Mouse (Mus musculus): ENCODE results near the gene Slc8a2.

Gene Slc8a2

DNA sequence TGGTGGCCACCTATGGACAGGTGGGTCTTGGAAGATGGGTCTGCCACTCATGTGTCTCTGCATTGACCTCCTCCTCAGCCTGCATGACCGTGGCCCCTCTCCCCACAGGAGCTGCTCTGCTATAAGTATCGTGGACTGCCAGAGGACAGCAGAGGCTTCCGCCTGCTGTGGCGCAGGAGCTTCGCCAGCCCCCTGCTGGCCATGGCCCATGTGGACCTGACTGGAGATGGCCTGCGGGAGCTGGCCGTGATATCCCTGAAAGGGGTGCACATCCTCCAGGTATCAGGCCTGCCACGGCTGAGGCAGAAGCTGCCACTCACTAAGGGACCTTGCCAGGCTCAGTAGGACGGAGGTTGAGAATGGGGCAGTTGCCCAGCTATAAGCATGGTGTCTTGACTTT, 3.8 kb upstream of the Slc8a2 start:
- no peak for DNase-seq (ENCODE audit: low spot score in 2 of 2)

DNA sequence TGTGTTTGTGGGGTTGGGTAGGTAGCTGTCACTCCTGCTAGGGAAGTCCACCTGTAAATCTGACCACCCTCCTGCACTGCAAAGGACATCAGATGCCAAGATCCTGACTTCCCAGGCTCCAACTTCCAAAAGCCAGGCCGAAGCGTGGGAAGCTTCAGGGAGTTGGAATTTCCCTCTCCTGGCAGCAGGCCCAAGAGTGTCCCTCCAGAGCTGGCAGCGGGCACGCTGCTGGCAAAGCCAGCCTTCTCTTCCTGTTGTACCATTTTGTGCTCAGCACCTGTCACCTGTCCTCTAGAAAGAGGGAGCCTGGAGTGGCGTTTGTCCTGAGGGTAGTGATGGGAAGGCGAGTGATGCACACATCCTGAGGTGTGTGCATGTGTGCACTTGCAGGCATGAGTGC, 1.3 kb upstream of the Slc8a2 start:
- no peak for DNase-seq (ENCODE audit: low spot score in 2 of 2)

DNA sequence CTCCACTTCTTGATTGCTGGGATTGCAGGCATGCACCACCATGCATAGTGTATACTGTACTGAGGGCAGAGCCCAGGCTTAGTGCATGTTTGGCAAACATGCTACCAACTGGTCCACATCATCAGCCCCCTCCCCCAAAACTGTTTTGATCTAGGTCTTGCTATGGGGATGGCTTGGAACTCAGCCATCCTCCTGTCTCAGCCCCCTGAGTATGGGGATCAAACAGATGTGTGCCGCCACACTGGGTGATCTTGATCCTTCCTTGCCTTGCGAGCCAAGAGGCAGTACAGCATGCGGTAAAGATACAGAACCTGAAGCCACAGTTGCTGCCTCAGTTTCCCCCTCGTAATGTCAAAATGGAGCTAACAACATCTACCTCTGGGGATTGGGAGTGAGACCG, 727 bp upstream of the Slc8a2 start:
- no peak for DNase-seq (ENCODE audit: low spot score in 2 of 2)

DNA sequence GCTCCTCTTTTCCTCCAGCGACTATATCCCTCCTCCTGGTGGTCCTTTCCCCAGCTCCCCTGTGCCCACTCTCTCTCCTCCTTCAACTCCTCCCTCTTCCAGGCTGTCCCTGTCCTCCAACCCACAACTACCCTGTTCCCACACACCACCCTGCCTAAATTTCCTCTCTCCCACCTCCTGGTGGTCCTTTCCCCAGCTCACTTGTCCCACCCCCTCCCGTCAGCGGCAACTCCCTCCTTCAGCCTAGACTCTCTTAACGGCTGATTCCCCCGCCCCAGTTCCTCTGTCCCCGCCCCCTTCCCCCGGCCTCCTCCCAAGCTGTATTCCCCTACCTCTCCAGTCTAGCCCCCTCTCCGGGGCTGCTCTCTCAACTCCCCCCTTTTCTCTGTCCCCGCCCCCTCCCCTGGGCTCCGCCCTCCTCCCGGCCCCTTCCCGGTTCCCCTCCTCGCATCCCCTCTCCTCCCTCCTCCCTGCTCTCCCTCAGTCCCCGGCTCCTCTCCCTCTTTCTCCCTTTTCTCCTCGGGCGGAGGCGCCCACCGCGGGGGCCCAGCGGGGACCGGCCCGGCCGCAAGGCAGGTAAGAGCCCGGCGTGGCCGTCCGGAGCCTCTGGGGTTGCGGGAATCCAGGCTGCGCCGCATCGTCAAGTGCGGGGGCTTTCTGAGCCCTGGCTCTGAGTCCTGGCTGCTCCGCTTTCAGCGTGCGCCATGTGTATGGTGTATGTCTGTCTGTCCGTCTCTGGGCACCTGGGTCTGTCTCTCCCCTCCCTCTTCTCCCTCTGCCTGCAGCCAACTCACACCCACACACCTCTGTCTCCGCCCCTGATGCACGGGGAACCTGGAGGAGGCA, 443 bp downstream of the Slc8a2 start:
- no peak for DNase-seq (ENCODE audit: low spot score in 2 of 2)

DNA sequence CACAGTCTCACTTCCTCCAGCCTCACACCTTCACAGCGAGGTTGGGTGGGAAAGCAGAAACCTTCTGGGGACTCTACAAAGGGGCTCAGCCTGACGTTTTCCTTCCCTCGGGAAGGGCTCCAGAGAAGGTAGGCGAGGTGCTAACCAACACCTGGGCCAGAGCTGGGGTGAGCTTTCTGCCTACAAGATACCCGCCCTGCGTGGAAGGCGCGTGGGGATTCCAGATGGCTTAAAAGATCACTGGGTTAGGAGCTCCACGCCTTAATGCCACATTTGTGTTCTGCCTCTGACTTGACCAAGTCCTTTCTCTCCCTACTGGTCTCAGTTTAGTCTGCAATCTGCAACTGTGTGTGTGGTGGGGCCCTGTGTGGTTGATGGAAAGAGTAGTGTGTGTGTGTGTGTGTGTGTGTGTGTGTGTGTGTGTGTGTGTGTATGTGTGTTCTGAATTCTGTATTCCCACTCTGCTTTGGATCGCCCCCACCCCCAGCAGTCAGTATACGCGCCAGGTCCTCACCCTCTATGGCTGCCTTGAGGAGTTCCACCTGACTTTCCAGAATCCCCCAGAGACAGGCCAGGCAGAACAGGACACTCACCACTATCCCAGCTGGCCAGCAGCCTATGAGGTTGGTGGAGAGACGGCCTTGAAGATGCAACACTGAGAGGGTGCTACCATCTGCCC, 1.5 kb downstream of the Slc8a2 start:
- DNase-seq (ENCODE audit: low spot score in 2 of 2): no peak

DNA sequence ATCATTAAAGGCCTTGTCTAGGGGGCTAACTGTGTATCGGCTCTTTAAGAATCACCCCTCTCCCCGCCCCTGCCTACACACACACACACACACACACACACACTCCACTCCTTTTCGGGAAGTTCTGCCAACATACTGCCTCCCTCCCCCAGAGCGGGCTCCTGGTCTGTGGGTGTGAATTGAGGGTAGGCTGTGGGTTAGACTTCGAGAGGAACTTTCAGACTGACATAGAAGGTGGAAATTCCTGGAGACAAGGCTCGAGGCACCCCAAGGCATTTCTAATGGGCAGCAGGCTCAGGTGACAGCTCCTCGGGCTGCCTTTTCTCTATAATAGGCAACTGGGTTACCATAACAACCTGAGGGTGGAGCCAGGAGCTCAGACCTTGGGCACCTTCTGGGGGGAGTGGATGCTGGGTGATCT, 2.5 kb downstream of the Slc8a2 start:
- no peak for DNase-seq (ENCODE audit: low spot score in 2 of 2)

DNA sequence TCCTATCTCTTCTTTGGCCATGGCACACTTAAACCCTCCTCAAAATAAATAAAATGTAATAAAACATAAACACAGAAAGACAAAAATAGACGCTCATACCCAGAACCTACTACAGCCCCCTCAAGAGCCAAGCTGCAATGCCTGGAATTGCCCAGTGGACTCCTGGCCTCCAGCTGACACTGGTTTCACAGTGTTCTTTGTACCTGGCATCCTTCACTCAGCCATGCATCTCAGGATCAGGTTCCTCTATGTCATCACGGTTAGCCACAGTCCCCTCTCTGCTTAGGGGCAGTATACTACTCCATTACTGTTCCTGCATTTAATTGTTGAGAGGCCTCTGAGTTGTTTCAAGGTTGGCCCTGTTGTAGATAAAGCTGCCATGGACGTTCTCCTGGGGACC, 3.3 kb downstream of the Slc8a2 start:
- no peak for DNase-seq (ENCODE audit: low spot score in 2 of 2)

DNA sequence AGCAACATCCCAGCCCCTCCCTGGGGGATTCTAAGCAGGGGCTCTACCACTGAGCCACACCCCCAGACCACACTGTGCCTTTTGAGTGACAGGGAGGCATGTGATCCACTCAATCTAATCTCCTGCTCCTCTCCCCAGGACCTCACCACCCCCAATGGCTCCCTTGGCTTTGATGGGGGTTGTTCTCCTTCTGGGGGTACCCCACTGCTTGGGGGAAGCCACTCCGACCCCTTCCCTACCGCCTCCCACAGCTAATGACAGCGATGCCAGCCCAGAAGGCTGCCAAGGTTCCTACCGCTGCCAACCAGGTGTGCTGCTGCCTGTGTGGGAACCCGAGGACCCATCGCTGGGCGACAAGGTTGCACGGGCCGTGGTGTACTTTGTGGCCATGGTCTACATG, 4.1 kb downstream of the Slc8a2 start:
- DNase-seq (ENCODE audit: low spot score in 2 of 2): no peak

DNA sequence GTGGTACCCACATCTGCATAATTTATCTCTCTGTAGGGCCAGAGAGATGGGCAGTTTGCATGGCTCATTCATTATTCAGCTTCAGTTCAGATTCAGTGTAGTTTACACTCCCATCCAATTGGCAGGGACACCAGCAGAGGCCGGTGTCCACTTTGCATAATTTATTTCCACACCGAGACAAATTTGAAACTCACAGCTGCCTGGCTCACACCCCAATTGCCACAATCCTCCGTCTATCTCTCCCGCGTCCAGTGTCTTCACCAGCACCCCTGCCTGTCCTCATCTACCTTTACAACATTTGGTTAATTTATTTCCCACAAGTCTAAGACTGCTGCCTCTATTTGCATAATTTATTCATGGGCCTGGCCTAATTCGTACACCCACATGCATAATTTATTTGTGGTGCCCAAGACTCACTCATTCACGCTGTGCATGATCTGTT, 5.3 kb downstream of the Slc8a2 start:
- no peak for DNase-seq (ENCODE audit: low spot score in 2 of 2)

DNA sequence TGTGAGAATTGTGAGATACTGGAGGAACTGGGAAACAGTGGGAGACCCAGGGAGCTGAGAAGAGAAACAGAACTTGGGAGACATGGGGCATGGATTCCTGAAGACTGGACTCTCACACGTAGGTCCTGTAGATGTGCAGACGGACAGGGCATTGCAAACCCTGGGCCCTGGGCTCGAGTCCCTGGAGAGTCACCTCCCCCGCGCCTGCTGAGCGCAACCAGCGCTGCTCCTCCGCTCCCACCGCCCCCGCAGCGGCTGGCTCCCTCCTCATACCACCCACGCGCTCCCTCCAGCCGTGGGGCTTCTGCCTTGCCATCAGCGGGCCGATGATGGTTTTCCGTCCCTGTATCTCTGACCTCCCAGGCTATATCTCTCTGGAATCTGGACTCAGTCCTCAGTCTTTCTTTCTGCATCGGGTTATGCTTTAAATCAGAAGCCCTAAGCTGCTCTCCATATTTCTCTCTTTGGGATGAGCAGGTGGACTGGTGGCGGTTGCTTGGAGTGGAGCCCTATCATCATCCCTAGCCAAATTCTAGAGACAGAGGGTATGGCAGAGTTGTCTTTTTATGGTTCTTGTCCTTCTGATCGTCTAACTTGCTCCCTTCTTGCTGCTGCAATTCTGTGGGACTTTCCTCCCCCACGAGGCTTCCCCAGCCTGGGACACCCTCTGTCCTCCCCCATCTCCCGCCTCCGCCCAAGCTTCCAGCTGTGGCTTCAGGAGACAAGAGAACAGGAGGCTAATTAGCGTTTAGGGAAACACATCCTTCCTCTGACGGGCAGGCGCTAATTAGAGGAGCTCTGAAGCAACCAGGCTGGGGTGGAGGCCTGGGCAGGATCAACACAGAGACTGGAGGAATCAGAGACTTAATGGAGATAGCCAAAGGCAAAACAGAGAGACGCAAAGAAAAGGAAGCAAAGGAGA, 17.1 kb downstream of the Slc8a2 start:
- DNase-seq (ENCODE audit: low spot score in 2 of 2): no peak

DNA sequence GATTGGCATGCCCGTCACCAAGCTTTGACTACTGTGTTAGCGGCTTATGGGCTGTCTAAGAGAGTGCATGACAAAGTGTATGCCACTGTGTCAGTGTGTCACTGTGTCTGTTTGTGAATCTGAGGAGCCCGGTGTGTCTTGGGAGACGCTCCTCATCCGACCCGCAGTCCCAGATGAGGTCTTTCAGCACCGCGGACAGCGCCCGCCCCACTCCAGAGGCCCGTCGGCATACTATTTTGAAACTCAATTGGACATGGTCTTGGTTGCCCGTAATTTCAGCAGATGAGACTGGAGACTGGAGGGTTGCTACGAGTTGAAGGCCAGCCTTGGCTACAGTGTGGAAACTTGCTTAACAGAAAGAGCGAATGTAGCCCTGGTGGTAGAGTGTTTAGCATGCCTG, 18.0 kb downstream of the Slc8a2 start:
- DNase-seq (ENCODE audit: low spot score in 2 of 2): peak in 1 of 2 experiments; percentile 68

DNA sequence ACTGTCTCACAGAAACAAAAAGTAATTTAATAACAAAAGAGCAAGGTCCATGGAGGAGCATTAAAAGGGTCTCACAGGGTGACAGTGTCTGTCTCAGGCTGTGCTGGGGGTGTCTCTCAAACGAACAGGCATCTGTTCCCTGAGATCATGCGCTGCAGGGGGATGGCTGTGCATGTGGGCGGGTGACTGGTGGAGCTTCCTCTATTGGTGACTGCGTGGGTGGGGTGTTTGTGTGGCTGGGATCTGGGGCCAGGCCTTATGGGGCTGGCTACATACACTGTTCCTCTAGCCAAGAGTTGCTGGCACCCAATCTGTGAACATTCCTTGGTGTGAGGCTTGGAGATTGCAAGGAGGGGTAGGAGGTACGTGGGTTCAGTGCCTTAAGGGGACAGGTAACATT, 19.6 kb downstream of the Slc8a2 start:
- DNase-seq (ENCODE audit: low spot score in 2 of 2): no peak

DNA sequence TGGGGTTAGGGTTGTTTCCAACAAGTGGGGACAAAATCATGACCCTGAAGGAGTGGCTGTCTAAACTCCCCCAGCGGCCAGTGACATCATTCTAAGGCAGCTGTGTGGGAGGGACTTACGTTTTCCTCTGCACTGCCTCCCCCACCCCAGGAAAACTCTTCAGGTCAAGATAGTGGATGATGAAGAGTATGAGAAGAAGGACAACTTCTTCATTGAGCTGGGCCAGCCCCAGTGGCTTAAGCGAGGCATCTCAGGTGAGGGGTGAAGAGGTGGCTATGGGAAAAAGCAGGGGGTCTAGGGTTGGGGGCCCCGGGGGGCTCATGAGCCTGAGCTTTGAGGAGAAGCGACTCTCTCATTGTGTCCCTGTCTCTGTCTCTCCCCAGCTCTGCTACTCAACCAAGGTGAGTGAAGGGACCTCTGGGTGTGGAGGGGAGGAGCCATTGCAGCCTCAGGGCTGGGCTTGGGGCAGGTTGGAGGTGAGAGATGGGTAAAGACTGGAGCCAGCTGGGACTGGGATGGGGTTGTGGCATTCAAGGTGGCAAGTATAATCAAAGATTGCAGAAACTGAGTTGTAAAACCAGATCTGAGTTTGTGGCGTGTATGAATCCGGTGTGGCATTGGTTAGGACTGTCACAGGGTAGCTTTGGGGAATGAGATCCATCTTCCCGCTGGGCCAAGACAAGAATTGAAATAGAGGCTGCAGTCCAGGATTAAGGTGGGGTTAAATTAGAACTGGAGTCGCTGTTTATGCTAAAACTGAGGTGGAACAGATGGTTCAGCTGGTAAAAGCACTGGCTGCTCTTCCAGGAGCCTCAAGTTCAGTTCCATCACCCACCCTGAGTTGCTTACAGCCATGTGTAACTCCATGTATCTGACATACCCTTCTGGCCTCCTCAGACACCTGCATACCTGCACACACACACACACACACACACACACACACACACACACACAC, 20.8 kb downstream of the Slc8a2 start:
- DNase-seq (ENCODE audit: low spot score in 2 of 2): no peak

DNA sequence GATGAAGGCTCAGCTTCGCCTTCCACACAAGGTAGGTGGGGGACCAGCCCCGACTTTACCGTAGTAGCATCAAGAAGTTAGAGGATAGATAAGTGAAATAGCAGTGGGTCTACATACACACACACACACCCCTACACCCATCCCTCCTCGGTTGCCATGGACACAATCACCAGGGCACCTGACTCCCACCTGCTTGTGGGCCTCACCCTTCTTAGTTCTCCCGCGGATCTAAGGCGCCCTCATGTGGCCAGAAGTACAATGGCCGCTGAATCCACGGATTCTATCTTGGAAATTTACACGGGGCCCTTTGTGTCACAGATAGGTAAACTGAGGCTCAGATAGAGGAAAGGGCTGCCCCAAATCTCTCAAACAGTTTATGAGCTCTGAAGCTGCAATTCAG, 23.9 kb downstream of the Slc8a2 start:
- peak; percentile 10 to 47 for DNase-seq (ENCODE audit: low spot score in 2 of 2)

DNA sequence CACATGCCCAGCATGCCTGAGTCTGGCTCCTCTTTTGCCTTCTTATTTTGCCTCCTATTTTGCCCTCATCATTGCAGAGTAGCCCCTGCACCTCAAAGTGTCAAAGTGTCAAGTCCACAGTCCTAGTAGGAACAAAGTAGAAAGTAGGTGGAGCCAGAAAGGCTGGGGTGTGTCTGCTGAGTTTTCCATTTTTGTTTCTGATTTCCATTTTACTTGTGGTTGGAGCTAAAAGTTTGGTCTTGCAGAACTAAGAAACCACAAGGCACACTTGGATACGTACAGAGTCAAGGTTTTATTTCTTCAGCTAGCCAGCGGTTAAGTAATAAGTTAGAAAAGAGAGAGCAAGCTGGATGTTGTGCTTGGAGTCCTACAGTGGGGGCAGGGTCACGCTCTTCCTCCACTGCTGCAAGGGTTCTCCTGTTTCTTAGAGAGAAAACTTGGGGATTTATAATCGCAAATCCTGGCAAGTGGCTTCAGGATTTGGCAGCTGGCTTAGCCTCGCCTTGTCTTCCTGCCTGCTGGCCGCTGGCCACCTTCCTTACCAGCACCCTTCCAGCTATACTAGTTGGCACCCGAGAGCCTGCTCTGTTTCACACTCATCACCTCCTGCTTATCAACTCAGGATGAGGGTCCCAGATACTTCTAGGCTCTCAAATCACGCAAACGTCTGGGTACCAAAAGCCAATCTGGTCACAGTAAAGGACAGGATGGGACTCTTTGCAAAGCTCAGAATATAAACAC, 25.7 kb downstream of the Slc8a2 start:
- DNase-seq (ENCODE audit: low spot score in 2 of 2): no peak

DNA sequence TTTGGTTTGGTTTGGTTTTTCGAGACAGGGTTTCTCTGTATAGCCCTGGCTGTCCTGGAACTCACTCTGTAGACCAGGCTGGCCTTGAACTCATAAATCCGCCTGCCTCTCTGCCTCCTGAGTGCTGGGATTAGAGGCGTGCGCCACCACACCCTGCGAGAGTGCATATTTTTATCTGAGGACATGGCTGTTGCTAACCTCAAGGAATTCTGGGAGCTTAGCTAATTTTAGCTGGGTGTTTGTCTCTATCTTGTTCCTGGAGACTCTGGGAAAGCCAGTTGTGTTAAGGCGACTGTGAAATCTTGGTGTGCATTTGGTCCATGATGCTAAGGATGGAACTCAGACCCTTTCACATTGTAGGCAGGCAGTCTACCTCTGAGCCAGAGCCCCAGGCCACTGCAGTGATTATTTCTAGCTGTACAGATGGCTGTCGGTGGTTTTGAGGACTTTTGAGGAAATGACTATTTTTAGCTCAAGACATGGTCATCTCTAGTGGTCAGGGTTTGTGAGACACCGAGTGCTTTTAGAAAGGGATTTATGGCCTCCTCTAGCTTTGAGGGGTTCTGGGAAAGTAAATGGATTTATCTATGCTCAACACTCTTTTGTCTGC, 26.6 kb downstream of the Slc8a2 start:
- DNase-seq (ENCODE audit: low spot score in 2 of 2): no peak

DNA sequence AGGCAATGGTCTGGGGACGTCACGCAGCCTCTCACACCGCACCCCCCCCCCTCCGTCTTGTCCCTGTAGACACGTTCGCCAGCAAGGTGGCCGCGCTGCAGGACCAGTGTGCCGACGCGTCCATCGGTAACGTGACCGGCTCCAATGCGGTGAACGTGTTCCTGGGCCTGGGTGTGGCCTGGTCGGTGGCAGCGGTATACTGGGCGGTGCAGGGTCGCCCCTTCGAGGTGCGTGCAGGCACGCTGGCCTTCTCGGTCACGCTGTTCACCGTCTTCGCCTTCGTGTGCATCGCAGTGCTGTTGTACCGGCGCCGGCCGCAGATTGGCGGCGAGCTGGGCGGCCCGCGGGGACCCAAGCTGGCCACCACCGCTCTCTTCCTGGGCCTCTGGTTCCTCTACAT, 29.1 kb downstream of the Slc8a2 start:
- no peak for DNase-seq (ENCODE audit: low spot score in 2 of 2)

DNA sequence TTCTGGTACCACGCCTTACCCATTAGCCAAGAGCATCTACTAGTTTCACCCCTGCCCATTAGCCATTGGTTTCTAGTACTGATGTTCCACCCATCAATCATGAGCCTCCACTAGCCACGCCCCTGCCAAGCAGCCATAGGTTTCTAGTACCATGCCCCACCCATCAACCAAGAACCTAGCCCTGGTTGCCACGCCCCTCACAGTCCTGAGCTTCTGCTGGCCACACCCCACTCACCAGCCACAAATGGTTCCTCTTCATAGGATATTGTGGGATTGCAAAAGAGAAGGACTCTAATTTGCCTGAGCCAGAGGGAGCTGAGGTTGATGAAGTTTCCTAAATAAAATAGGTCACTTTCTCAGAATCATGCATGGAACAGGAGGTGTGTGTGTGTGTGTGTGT, 31.1 kb downstream of the Slc8a2 start:
- DNase-seq (ENCODE audit: low spot score in 2 of 2): no peak

DNA sequence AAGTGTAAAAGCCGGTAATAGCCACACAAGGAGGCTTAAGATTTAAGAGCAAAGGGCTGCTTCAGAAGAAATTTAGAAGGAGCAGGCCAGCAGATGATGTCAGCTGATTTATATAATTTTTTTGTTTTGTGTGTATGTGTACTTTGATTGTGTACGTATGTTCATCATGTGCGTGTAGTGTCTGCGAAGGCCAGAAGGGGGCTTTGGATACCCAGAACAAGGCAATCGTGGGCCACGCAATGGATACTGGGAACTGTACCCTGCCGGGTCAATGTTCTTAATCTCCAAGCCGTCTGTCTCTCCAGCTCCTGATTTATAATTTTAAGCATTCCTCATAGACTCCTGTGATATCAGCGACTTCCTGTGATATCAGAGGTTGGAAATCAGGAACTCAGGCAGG, 31.7 kb downstream of the Slc8a2 start:
- no peak for DNase-seq (ENCODE audit: low spot score in 2 of 2)

DNA sequence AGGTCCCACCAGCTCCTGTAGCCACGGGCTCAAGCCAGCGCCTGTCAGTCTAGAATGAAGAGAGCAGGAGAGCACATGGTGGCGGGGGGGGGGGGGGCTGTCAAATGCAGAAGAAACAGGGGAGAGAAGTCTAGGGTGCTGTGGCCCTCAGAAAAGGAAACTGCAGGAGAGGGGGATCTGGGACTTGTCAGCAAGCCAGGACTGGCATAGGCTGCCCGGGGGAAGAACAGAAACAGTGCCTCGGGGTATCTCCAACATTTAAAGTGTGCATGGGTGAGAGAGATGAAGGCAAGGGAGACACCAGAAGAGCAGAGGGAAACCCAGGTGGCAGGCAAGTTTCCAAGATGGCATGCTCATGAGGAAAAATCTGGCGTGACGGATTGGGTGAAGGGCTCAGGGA, 32.4 kb downstream of the Slc8a2 start:
- DNase-seq (ENCODE audit: low spot score in 2 of 2): no peak
